Mouse (Mus musculus) kidney, embryonic 16.5 days (tissue): ENCODE data around the gene Chrd. TPM values are rescaled to one million over a fixed set of nuclear protein-coding genes. Genes with fewer than 3 reads are reported as not detected.
A peak's percentile ranks its signal among the peaks of the same experiment; 100 is the strongest.

Experiments used
- ATAC-seq: fragments of 200-750 bp; cut with Nextera tagmentation; 2 replicates; pipeline ENCODE4 v1.8.0; 2017; ENCODE audit warnings: moderate TSS enrichment; ENCODE audit not compliant: low FRiP score, low TSS enrichment
- H3K27ac ChIP-seq: fragments of 300-500 bp; sonication (generic); 2 replicates; pipeline ENCODE4 v1.5.1; 2014; ENCODE audit warnings: low read length
- H3K27me3 ChIP-seq: fragments of 300-500 bp; sonication (generic); 2 replicates; pipeline ENCODE4 v1.6.1; 2014; ENCODE audit warnings: low read length, control low read depth, mixed read lengths; ENCODE audit not compliant: insufficient read depth
- H3K36me3 ChIP-seq: fragments of 300-500 bp; sonication (generic); 2 replicates; pipeline ENCODE4 v1.6.1; 2014; ENCODE audit warnings: low read length, control low read depth, mixed read lengths; ENCODE audit not compliant: insufficient read depth
- H3K4me1 ChIP-seq: fragments of 300-500 bp; sonication (generic); 2 replicates; pipeline ENCODE4 v1.6.1; 2014; ENCODE audit warnings: low read length, control low read depth, mixed read lengths; ENCODE audit not compliant: insufficient read depth
- H3K4me2 ChIP-seq: fragments of 300-500 bp; sonication (generic); replicated peaks from 2 replicates; pipeline ENCODE4 v1.6.1; 2014; ENCODE audit warnings: low read depth, low read length
- H3K4me3 ChIP-seq: fragments of 300-500 bp; sonication (generic); 2 replicates; pipeline ENCODE4 v1.5.1; 2014; ENCODE audit warnings: mild to moderate bottlenecking, low read length
- H3K9ac ChIP-seq: fragments of 300-500 bp; sonication (generic); replicated peaks from 2 replicates; pipeline ENCODE4 v1.6.1; 2014; ENCODE audit warnings: low read length
- H3K9me3 ChIP-seq: fragments of 300-500 bp; sonication (generic); 2 replicates; pipeline ENCODE4 v1.6.1; 2016; ENCODE audit warnings: low read length, control low read depth
- WGBS: fragments of 180-500 bp; shearing (Covaris S2); extraction: QIAGEN DNeasy Blood & Tissue Kit; methylation state at CpG from one replicate; pipeline ENCODE4 v1.1.7; 2014; 5-methylcytosine and 5-hydroxymethylcytosine counted together
- polyA plus RNA-seq: library from polyadenylated mRNA; unstranded; fragments of >200 nt; fragmentation: Nextera tagmentation; extraction: Ambion mirVana; gene quantifications from 2 replicates; pipeline ENCODE4 v1.2.1, GENCODE M21; 2015

Gene Chrd
- polyA plus RNA-seq, 1 experiment from 2014 or later, result 5.9 TPM

- H3K4me2 ChIP-seq, result no peak overlapping the region
- H3K36me3 ChIP-seq, result peaks cover 4% of the 10 kb centered on the region; the same call in 1 of the 2 replicates
- 30% methylated on average over 7 of the region's 7 CpGs for WGBS
- peaks cover 18% of the 10 kb centered on the region for H3K4me1 ChIP-seq
- peak overlapping the region; percentile 64 for H3K9ac ChIP-seq
- no peaks in the 10 kb centered on the region for H3K27me3 ChIP-seq
- H3K9me3 ChIP-seq, result no peaks in the 10 kb centered on the region
- ATAC-seq, result peak; percentile 72
- no peak overlapping the region for H3K4me3 ChIP-seq
- peak overlapping the region; percentile 84 for H3K27ac ChIP-seq
Measured at GRCm38 (mm10) chr16:20701316-20701715, 31.6 kb upstream of the Chrd start.

- peak overlapping the region; percentile 32 for H3K4me2 ChIP-seq
- peak overlapping the region; percentile 64 for H3K9ac ChIP-seq
- peaks cover 17% of the 10 kb centered on the region for H3K4me1 ChIP-seq
- no peaks in the 10 kb centered on the region for H3K27me3 ChIP-seq
- ATAC-seq, result peak; percentile 56
- 16% methylated on average over 12 of the region's 12 CpGs for WGBS
- no peaks in the 10 kb centered on the region for H3K9me3 ChIP-seq
- H3K36me3 ChIP-seq, result peaks cover 4% of the 10 kb centered on the region; the same call in 1 of the 2 replicates
- no peak overlapping the region for H3K4me3 ChIP-seq
- H3K27ac ChIP-seq, result peak overlapping the region; percentile 84
Measured at GRCm38 (mm10) chr16:20701729-20702521, 31.0 kb upstream of the Chrd start.

GRCm38 (mm10) chr16:20702522-20702893 is 30.4 kb upstream of the Chrd start:
- peak overlapping the region; percentile 64; the same call in 1 of the 2 replicates for H3K9ac ChIP-seq
- peak; percentile 73 for ATAC-seq
- no peaks in the 10 kb centered on the region for H3K27me3 ChIP-seq
- WGBS, result 5% methylated on average over 8 of the region's 8 CpGs
- H3K4me2 ChIP-seq, result peak overlapping the region; percentile 32
- no peak overlapping the region for H3K4me3 ChIP-seq
- peak overlapping the region; percentile 84 for H3K27ac ChIP-seq
- no peaks in the 10 kb centered on the region for H3K9me3 ChIP-seq
- peaks cover 17% of the 10 kb centered on the region for H3K4me1 ChIP-seq
- peaks cover 7% of the 10 kb centered on the region for H3K36me3 ChIP-seq

- H3K9ac ChIP-seq, result no peak overlapping the region
- no peak overlapping the region for H3K4me3 ChIP-seq
- ATAC-seq, result no peak
- H3K9me3 ChIP-seq, result no peaks in the 10 kb centered on the region
- H3K4me2 ChIP-seq, result no peak overlapping the region
- H3K36me3 ChIP-seq, result peaks cover 12% of the 10 kb centered on the region
- no peaks in the 10 kb centered on the region for H3K27me3 ChIP-seq
- H3K4me1 ChIP-seq, result peaks cover 17% of the 10 kb centered on the region
- WGBS, result 88% methylated on average over 10 of the region's 10 CpGs
- H3K27ac ChIP-seq, result no peak overlapping the region
Measured at GRCm38 (mm10) chr16:20703071-20703470, 29.9 kb upstream of the Chrd start.

GRCm38 (mm10) chr16:20703699-20704400 is 29.1 kb upstream of the Chrd start:
- no peak for ATAC-seq
- Histone ChIP-seq H3K4me1 (peaks cover 17% of the 10 kb centered on the region), H3K4me3 (no peak overlapping the region), H3K9ac (no peak overlapping the region), H3K27me3 (no peaks in the 10 kb centered on the region), H3K9me3 (no peaks in the 10 kb centered on the region), H3K4me2 (no peak overlapping the region), H3K27ac (no peak overlapping the region), H3K36me3 (peaks cover 15% of the 10 kb centered on the region)
- 89% methylated on average over 6 of the region's 6 CpGs for WGBS

GRCm38 (mm10) chr16:20705786-20706185 is 27.1 kb upstream of the Chrd start:
- Histone ChIP-seq H3K4me2 (no peak overlapping the region), H3K4me1 (peaks cover 17% of the 10 kb centered on the region), H3K4me3 (no peak overlapping the region), H3K9me3 (no peaks in the 10 kb centered on the region), H3K9ac (no peak overlapping the region), H3K27me3 (no peaks in the 10 kb centered on the region), H3K36me3 (peaks cover 16% of the 10 kb centered on the region), H3K27ac (no peak overlapping the region)
- WGBS, result 84% methylated on average over 3 of the region's 3 CpGs
- ATAC-seq, result no peak

- Histone ChIP-seq H3K4me3 (no peak overlapping the region), H3K9me3 (no peaks in the 10 kb centered on the region), H3K27me3 (no peaks in the 10 kb centered on the region), H3K4me1 (peaks cover 12% of the 10 kb centered on the region), H3K27ac (no peak overlapping the region), H3K4me2 (no peak overlapping the region), H3K9ac (no peak overlapping the region), H3K36me3 (peaks cover 24% of the 10 kb centered on the region)
- no peak for ATAC-seq
- 83% methylated on average over 2 of the region's 2 CpGs for WGBS
Measured at GRCm38 (mm10) chr16:20706407-20707055, 26.4 kb upstream of the Chrd start.

GRCm38 (mm10) chr16:20708220-20708938 is 24.5 kb upstream of the Chrd start:
- H3K4me2 ChIP-seq, result no peak overlapping the region
- H3K4me1 ChIP-seq, result no peaks in the 10 kb centered on the region
- H3K27ac ChIP-seq, result no peak overlapping the region
- H3K9ac ChIP-seq, result no peak overlapping the region
- peaks cover 38% of the 10 kb centered on the region for H3K36me3 ChIP-seq
- 90% methylated on average over 21 of the region's 21 CpGs for WGBS
- no peaks in the 10 kb centered on the region for H3K27me3 ChIP-seq
- H3K9me3 ChIP-seq, result no peaks in the 10 kb centered on the region
- no peak overlapping the region for H3K4me3 ChIP-seq
- ATAC-seq, result no peak

- Histone ChIP-seq H3K36me3 (peaks cover 38% of the 10 kb centered on the region), H3K27ac (no peak overlapping the region), H3K9me3 (no peaks in the 10 kb centered on the region), H3K9ac (no peak overlapping the region), H3K27me3 (no peaks in the 10 kb centered on the region), H3K4me3 (no peak overlapping the region), H3K4me2 (no peak overlapping the region), H3K4me1 (peaks cover 2% of the 10 kb centered on the region; the same call in 1 of the 2 replicates)
- peak; percentile 17; the same call in 1 of the 2 replicates for ATAC-seq
- 75% methylated on average over 19 of the region's 19 CpGs for WGBS
Measured at GRCm38 (mm10) chr16:20708939-20709734, 23.8 kb upstream of the Chrd start.
